ENCODE assay signal across 21 mouse cellular contexts in genomic region chr19:59523356-59523755, GRCm38 (mm10).
"Had no signal": no experiment of that assay in that cellular context is flagged by ENCODE, and none has a peak within 500 bp of the region (broad histone marks: within the 10 kb centered on the region; RNA-seq: fewer than 3 reads in every experiment).

No protein-coding gene starts in this region.

- H3K4me1 ChIP-seq: liver, embryonic 13.5 days; midbrain, embryonic 15.5 days; neural tube, embryonic 12.5 days; neural tube, embryonic 15.5 days had no signal

- H3K9ac ChIP-seq: liver, embryonic 13.5 days; midbrain, embryonic 12.5 days; midbrain, embryonic 15.5 days; neural tube, embryonic 12.5 days; neural tube, embryonic 15.5 days had no signal

- H3K4me2 ChIP-seq: liver, embryonic 13.5 days; midbrain, embryonic 12.5 days; midbrain, embryonic 15.5 days; neural tube, embryonic 12.5 days; neural tube, embryonic 15.5 days had no signal

- H3K4me3 ChIP-seq: layer of hippocampus, adult 2 months; left cerebral cortex, adult 2 months; liver, embryonic 13.5 days; midbrain, embryonic 12.5 days; midbrain, embryonic 15.5 days; neural tube, embryonic 12.5 days; neural tube, embryonic 15.5 days had no signal

- ATAC-seq: midbrain, embryonic 15.5 days had no signal

- DNase-seq: kidney, postnatal 25 days; layer of hippocampus, adult 9-11 months; layer of hippocampus, postnatal 36 days; liver, embryonic 13.5 days; lung, adult 2 months; lung, postnatal 14 days; lung, postnatal 4 days; right cerebral cortex, adult 18-20 months; right cerebral cortex, postnatal 14 days; right cerebral cortex, postnatal 4 days; thymus, adult 2 months; thymus, postnatal 14 days; thymus, postnatal 4 days had no signal

- H3K27ac ChIP-seq: kidney, postnatal 0 days; layer of hippocampus, adult 2 months; left cerebral cortex, adult 2 months; liver, embryonic 13.5 days; midbrain, embryonic 12.5 days; midbrain, embryonic 15.5 days; neural tube, embryonic 12.5 days; neural tube, embryonic 15.5 days; stomach, postnatal 0 days had no signal

- H3K36me3 ChIP-seq: liver, embryonic 13.5 days; midbrain, embryonic 12.5 days; midbrain, embryonic 15.5 days; neural tube, embryonic 12.5 days; neural tube, embryonic 15.5 days had no signal

- H3K27me3 ChIP-seq: liver, embryonic 13.5 days; midbrain, embryonic 12.5 days; midbrain, embryonic 15.5 days; neural tube, embryonic 12.5 days; neural tube, embryonic 15.5 days had no signal

- H3K9me3 ChIP-seq: liver, embryonic 13.5 days; midbrain, embryonic 12.5 days; midbrain, embryonic 15.5 days; neural tube, embryonic 12.5 days; neural tube, embryonic 15.5 days had no signal
